Mouse (Mus musculus): ENCODE measurements at regions not wholly inside any gene's neighbourhood (a gene's known extent, or its start where the extent isn't known, plus 50 kb on each side); places are given as distances from the start of the nearest gene placed in this dataset.

GRCm38 (mm10) chr11:64168626-64169025, 89.4 kb upstream of the Cox10 start:
- intact Hi-C loops (cut with DNase I) = no loop called here
- no peak for DNase-seq (ENCODE audit: low spot score)

- no peak for DNase-seq (ENCODE audit: low spot score)
- intact Hi-C loops (cut with DNase I) = no loop called here
Measured at GRCm38 (mm10) chr11:64164796-64165195, 85.5 kb upstream of the Cox10 start.

GRCm38 (mm10) chr11:64158281-64158680, 79.0 kb upstream of the Cox10 start:
- intact Hi-C loops (cut with DNase I) = no loop called here
- no peak for DNase-seq (ENCODE audit: low spot score)

DNA sequence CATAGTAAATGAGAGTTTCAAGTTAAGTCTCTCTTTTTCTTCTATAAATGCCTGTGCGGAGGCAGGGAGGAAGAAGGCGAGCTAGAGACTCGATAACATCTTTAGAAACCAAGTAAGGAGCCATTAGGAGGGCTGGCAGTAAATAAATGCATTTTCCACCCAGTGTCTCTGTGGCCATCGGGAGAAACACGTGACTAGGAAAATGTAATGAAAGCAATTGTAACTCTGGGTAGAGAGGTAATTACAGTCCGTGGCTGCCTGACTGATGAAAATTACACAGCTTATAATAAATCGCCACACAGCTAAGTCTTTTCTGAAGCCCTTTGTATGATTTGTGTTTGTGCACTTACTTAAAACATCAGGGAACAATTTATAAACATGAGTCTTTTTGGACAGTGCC, 77.4 kb upstream of the Cox10 start:
- DNase-seq (ENCODE audit: low spot score) = no peak

GRCm38 (mm10) chr11:64139483-64139882, 60.2 kb upstream of the Cox10 start:
- intact Hi-C loops (cut with DNase I) = no loop called here

More for the DNA sequence above, 77.4 kb upstream of the Cox10 start:
- intact Hi-C loops (cut with DNase I) = no loop called here

DNA sequence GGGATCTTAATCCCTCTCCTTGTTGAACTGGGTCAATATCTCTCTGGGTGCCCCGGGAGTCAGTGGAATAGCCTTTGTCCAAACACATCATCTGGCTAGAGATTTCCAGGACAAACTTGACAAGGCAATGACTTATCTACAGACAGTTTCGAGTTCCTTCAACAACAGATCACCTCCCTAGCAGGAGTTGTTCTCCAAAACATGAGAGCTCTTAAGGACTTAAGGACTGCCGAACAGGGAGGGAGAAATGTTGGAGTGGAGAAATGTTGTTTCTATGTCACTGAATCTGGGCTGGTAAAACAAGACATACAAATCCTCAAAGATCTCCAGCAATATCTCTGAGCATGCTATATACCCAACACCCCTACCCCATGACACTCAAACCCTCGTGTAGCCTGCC, 59.7 kb upstream of the Cox10 start:
- intact Hi-C loops (cut with DNase I) = no loop called here
- no peak for DNase-seq (ENCODE audit: low spot score)

More at GRCm38 (mm10) chr11:64139483-64139882, 60.2 kb upstream of the Cox10 start:
- no peak for DNase-seq (ENCODE audit: low spot score)

DNA sequence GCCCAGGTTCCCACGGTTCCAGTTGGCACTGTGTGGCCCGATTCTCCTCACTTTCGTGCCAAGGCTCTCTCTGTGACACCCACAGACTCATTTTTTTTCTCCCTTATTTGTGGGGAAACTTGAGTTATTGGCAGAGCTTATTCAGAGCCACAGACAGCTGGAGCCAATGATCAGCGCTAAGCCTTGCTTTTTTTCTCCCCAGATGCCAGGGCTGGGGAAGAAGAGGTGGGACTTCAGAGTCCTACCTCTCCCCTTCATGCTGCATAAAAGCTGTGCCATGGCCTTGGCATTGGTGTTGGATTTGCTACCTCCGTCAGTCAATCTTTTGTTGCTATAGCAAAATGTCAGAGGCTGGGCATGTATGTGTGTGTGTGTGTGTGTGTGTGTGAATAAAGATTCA, 56.5 kb upstream of the Cox10 start:
- intact Hi-C loops (cut with DNase I) = no loop called here
- no peak for DNase-seq (ENCODE audit: low spot score)

DNA sequence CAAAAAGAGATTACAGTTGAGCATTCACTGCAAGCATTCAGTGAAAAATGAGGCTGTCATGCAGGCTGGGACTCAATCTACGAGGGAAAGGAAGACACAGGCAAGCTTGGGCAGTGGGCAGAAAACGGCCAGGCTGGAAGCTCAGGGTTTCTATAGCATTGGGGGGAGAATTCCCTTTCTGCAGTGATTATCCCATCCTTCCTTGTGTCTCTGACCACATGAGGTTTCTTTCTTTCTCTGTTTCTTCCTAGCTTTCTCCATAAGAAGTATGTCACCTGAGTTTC, 56.0 kb upstream of the Cox10 start:
- intact Hi-C loops (cut with DNase I) = no loop called here
- no peak for DNase-seq (ENCODE audit: low spot score)

DNA sequence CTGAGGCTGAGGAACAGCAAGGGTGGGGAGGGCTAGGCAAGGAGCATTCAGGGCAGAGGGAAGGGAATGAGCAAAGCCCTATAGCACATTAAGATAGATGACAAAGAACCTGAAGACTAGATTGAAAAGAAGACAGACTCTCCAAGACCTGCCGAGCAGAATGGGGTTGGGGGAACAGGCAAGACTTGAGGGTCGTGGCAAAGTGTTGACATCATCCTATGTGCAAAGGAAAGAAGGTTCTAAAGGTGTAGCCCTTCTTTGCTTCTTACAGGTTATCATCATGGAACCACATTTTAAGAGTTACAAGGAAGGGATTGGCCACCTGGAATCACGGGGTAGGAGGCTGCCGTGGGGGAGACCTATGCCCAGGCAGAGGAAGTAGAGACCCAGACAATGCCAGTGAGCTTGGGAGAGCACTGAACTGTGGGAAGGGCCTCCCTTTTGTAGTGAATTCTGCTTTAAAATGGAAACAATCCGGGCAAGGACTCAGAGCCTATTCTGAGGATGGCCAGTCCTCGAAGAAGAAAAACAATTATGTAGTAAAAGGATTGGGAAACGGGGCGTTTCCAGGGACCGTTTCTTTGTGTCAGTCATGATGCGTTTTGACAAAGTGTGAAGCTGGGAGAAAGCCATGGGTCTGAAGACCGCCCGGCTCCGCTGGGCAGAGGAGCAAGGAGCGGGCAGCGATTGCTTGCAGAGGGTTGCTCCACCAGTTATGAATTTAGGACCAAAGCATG, 55.5 kb upstream of the Cox10 start:
- intact Hi-C loops (cut with DNase I) = no loop called here
- no peak for DNase-seq (ENCODE audit: low spot score)
